Mouse (Mus musculus) testis, postnatal 10 days (tissue): ENCODE data around the gene Idua.
A peak's percentile ranks its signal among the peaks of the same experiment; 100 is the strongest.

Experiments
- DNase-seq: peaks from one replicate; pipeline ENCODE4 v3.0.0; 2021; ENCODE audit warnings: low spot score

Gene Idua

GRCm38 (mm10) chr5:108689091-108689490 is 29.0 kb downstream of the Idua start:
- DNase-seq, result no peak

DNA sequence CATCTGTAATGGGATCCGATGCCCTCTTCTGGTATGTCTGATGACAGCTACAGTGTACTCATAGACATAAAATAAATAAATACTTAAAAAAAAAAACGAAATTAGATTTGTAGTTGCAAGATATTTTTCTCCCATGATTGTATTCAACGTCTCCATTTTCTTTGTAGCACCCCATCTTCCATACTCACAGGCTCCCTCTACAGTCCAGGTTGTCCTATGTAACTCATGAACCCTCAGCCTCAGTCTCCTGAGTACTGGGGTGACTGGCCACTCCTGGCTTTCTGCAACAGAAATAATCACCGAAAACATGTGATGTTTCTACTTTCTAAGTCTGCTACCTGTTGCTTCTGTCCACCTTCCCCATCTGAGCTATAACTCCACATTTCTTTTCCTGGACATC is 31.0 kb downstream of the Idua start:
- DNase-seq, result no peak

GRCm38 (mm10) chr5:108692271-108692670 is 32.1 kb downstream of the Idua start, which contains the start of gene Fgfrl1:
Gene Fgfrl1 (plus strand): TSS chr5:108692382.
- DNase-seq, result peak; percentile 82

DNA sequence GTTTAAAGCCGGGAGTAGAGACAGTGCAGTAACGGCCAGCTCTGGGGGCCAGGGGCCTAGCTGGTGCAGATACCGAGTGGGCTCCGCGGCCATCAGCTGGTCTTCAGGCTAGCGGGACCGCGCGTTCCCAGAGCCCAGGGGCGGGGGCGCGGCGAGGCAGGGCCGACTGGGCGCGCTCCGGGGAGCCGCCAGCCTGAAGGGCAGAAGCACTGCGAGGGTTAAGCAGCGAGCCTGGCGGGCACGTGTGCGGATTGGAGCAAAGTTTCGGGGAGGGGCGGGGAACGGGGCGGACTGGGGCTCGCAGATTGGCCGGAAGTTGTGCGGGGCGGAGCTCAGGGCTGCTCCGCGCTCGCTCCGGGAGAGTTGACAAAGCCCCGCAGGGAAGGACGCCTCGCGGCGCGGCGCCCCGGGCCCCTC is 33.7 kb downstream of the Idua start:
- DNase-seq, result peak; percentile 92

GRCm38 (mm10) chr5:108694352-108695261 is 34.5 kb downstream of the Idua start:
- DNase-seq, result peak; percentile 70

GRCm38 (mm10) chr5:108695861-108696260 is 35.7 kb downstream of the Idua start:
- no peak for DNase-seq

DNA sequence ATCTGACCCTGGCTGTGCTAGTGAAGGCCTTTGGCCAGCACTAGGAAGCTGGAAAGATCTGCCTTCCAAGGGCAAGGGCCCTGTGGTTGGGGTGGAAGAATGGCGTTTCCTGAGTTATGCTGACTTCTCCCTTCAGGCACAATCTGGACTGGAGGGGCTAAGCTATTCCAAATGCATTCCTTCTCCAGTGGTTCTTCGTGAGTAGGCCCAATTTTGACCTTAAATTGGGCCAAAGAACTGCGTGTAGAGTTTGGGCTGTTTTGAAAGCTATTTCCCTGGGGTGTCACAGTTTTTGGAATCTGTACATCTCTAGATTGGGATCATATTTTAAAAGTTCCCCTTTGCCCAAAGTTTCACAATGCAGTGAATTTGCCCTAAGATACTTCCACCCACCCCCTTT is 36.4 kb downstream of the Idua start:
- no peak for DNase-seq

GRCm38 (mm10) chr5:108697341-108697753 is 37.2 kb downstream of the Idua start:
- DNase-seq, result no peak

- no peak for DNase-seq
These were observed 40.2 kb downstream of the Idua start for GRCm38 (mm10) chr5:108700346-108700745.

- DNase-seq, result no peak
These were observed 41.4 kb downstream of the Idua start for GRCm38 (mm10) chr5:108701341-108702021.

- DNase-seq, result no peak
These were observed 43.9 kb downstream of the Idua start for GRCm38 (mm10) chr5:108703754-108704626.

- DNase-seq, result no peak
These were observed 47.6 kb downstream of the Idua start for GRCm38 (mm10) chr5:108707758-108708157.

- no peak for DNase-seq
These were observed 48.3 kb downstream of the Idua start for GRCm38 (mm10) chr5:108708419-108708818.

DNA sequence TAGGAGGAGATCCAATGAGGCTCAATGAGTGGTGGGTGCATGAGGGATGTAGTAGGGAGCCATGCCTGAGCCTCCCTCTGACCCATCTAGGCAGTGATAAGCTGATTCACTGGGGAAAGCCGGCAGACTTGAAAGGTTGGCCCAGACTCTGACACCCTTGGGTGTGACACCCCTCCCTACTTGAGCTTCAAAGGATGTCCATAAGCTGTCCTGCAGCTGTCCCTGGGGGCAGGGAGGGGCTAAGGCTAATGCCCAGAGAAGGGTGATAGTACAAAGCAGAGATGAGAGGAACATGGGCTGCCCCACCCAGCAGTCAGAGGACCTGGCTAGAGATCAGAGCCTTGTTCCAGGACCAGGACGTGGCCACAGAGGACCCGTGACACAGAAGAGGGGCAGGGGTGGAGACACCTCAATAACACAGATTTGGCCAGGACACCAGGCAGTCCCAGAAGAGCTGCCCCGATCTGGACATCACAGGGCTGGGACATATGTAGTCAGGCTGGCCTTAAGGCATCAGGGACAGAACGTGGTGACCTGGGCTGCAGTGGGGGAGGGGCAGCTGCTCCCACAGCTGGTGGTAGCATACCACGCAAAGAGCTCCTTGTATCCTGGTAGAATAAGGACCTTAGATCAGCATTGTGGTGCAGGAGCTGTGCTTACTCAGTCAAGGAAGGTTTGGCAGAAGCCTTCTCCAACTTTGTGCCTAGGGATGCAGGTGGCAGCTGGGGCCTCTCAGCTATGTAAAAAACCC is 49.0 kb downstream of the Idua start:
- no peak for DNase-seq

DNA sequence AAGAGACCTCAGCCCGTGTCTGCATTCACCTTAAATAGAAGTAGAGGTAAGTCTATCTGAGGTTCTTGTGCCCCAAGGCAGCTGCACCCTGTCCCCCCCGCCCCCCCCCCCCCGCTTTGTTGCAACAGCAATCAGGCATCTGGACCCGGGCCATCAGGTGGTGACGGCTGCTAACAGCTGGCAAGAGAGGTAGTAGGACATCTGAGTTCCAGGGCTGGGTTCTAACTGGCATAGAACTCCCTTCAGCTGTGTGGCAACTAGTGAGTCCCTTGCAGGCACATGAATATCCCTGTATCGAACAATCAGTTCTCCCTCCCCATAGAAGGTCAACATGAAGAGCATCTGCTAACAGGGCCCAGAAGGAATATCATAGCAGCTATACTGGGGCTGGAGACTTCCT is 51.8 kb downstream of the Idua start:
- DNase-seq, result no peak

DNA sequence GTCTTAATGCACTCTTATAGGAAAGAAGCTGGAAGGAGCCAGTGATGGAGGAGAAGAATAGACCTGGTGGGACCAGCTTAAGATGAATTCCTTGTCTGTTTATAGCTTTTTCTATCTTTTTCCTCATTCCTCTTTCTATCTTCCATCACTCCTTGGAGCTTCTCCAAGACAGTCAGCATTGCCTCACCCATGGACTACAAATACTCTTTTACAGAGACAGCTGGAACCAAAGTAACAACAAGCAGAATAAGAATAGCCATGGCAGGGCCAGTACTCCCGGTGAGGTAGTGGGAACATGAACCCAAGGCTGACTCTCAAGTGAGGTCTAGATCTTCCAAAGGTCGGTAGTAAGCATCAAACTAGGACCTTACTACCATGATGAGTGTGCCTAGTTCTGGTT is 53.0 kb downstream of the Idua start:
- no peak for DNase-seq

DNA sequence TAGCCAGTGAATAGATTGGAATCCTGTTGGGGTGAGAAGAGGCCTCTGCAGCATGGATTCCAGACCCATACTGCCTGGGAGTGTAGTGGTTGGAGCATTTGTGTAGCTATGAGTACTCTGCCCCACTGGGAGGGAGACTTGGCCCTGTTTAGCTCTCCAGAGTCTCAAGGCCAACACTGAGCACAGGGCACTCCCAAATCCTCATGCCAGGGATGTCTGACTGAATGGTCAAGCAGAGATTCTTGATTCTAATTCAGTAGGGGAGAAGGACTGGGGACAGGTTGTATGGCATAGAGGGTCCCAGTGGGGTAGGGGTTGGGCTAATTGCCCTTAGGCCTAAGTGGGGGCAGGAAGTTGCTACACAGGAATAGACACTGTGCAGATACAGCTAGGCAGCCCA is 53.6 kb downstream of the Idua start:
- no peak for DNase-seq

GRCm38 (mm10) chr5:108714149-108714548 is 54.0 kb downstream of the Idua start:
- no peak for DNase-seq

DNA sequence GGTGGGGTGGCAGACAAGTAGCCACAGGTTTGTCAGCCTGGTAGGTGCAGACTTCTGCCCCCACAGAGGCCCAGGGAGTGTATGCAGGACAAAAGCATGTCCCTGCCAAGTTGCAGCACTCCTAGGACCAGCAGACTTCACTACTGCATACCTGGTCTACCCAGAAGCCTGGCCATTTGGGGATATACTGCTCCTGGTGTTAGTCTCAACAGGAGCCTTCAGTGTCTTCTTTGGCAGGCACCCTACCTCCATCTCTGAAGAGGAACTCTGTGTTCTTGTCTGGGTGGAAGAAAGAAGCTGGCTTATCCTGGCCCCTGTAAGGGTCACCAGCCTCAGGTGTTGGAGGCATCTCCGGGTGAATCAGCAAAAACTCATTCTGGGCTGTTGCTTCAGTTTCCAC is 55.8 kb downstream of the Idua start:
- DNase-seq, result no peak

DNA sequence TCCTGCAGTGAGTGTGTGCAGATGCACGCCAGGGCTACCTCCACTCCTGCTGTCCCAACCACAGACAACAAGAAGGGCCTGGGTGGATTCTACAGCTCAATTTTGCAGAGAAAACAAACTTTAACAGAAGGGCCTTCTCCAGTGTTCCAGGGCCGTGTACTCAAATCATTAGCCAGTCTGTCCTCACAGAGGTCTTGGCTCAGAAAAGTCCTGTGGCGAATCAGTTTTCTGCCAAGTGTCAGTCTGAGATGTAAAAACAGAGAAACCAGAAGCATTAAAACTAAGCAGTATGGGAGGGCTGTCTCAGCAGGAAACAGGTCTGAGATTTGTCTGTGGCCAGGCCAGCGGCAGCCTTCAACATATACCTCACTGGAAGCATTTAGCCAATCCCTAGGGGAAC is 57.9 kb downstream of the Idua start:
- DNase-seq, result no peak

- no peak for DNase-seq
These were observed 59.6 kb downstream of the Idua start for GRCm38 (mm10) chr5:108719761-108720160.

GRCm38 (mm10) chr5:108724006-108724405 is 63.9 kb downstream of the Idua start:
- no peak for DNase-seq
